Comparison of ENCODE assay signal across 8 mouse cellular contexts in genomic region chr9:44067241-44067959, GRCm38 (mm10). TPM values are rescaled to one million over a fixed set of nuclear protein-coding genes. Genes with fewer than 3 reads are reported as not detected.
DNase-seq lines count a peak whose midpoint lies in the region; ATAC-seq and TF ChIP-seq lines count a peak whose summit lies in the region.

No protein-coding gene starts in this region.

- peaks cover 4% of the 10 kb centered on the region; the same call in 1 of the 2 replicates for H3K4me1 ChIP-seq in kidney, postnatal 0 days (replicated peaks; ENCODE audit: insufficient read depth, low read length)
- peaks cover 8% of the 10 kb centered on the region; the same call in 1 of the 2 replicates for H3K4me1 ChIP-seq in liver, postnatal 0 days (ENCODE audit: insufficient read depth)

- no peaks in the 10 kb centered on the region for H3K36me3 ChIP-seq in kidney, postnatal 0 days (ENCODE audit: insufficient read depth, low read length)
- H3K36me3 ChIP-seq in liver, postnatal 0 days (replicated peaks; ENCODE audit: insufficient read depth, low read length) = no peaks in the 10 kb centered on the region

- peak; percentile 11; the same call in 1 of the 2 replicates for ATAC-seq in kidney, postnatal 0 days (replicated peaks; ENCODE audit: low FRiP score, low read depth)
- peak; percentile 53 for ATAC-seq in granulocyte monocyte progenitor cell, adult 5-6 weeks (replicated peaks; ENCODE audit: poor library complexity, severe bottlenecking)
- ATAC-seq in liver, postnatal 0 days = peak; percentile 59

- 7% methylated on average over 15 of the region's 15 CpGs for WGBS in kidney, postnatal 0 days
- 6% methylated on average over 15 of the region's 15 CpGs for WGBS in liver, postnatal 0 days (ENCODE audit: insufficient replicate concordance)

- no peak for TF ChIP-seq CTCF in kidney, postnatal 0 days (IDR thresholded peaks at IDR 0.05; ENCODE audit: low read depth)
- no peak for TF ChIP-seq CTCF in liver, postnatal 0 days (IDR thresholded peaks at IDR 0.05; ENCODE audit: low read depth)

- H3K9ac ChIP-seq in kidney, postnatal 0 days (ENCODE audit: low read depth, low read length) = peak overlapping the region; percentile 18
- H3K9ac ChIP-seq in liver, postnatal 0 days (replicated peaks) = peak overlapping the region; percentile 58

- H3K4me2 ChIP-seq in kidney, postnatal 0 days (ENCODE audit: low read length) = peak overlapping the region; percentile 57
- H3K4me2 ChIP-seq in liver, postnatal 0 days (ENCODE audit: low read depth, low read length) = peak overlapping the region; percentile 75

- peak; percentile 51 for DNase-seq in kidney, postnatal 0 days (ENCODE audit: low spot score)
- DNase-seq in kidney, postnatal 14 days = no peak
- peak; percentile 43 for DNase-seq in ZHBTc4 (ENCODE audit: low read depth, low spot score)
- peak; percentile 43 for DNase-seq in liver, postnatal 0 days
- DNase-seq in adrenal gland, postnatal 14 days = no peak
- DNase-seq in urinary bladder, postnatal 36 days (ENCODE audit: low spot score in 2 of 2) = no peak
- no peak for DNase-seq in adrenal gland, adult 8-10 months

- H3K4me3 ChIP-seq in kidney, postnatal 0 days (replicated peaks; ENCODE audit: low read depth, low read length) = peak overlapping the region; percentile 39
- peak overlapping the region; percentile 49 for H3K4me3 ChIP-seq in liver, postnatal 0 days (ENCODE audit: low read depth, low read length)

- TF ChIP-seq EP300 in liver, postnatal 0 days (IDR thresholded peaks at IDR 0.05; ENCODE audit: low read depth) = no peak

- H3K27me3 ChIP-seq in kidney, postnatal 0 days (ENCODE audit: insufficient read depth, low read length) = no peaks in the 10 kb centered on the region
- no peaks in the 10 kb centered on the region for H3K27me3 ChIP-seq in liver, postnatal 0 days (ENCODE audit: insufficient read depth, low read length)

- H3K27ac ChIP-seq in kidney, postnatal 0 days = no peak overlapping the region
- no peak overlapping the region for H3K27ac ChIP-seq in liver, postnatal 0 days (ENCODE audit: low read depth)

- H3K9me3 ChIP-seq in kidney, postnatal 0 days (replicated peaks; ENCODE audit: low read length) = no peaks in the 10 kb centered on the region
- H3K9me3 ChIP-seq in liver, postnatal 0 days (ENCODE audit: low read length) = no peaks in the 10 kb centered on the region

RNA-seq across cellular contexts. Expression of gene Usp2, which starts 0.6 kb away (rescaled TPM):
- 62.9 and 72.1 TPM in 2 replicates for polyA plus RNA-seq in kidney, postnatal 0 days (2015; fragmentation: Nextera tagmentation; extraction: Ambion mirVana)
- 3.6 and 12.0 TPM in 2 replicates for total RNA-seq in granulocyte monocyte progenitor cell, adult 5-6 weeks (2014; fragmentation: Nextera tagmentation)
- total RNA-seq in granulocyte monocyte progenitor cell, adult 5-6 weeks (2017) = 1.2 and 3.1 TPM in 2 replicates
- 2.9 and 3.8 TPM in 2 replicates for polyA plus RNA-seq in liver, postnatal 0 days (2015; fragmentation: Nextera tagmentation; extraction: Ambion mirVana)
- total RNA-seq in adrenal gland, postnatal 14 days (2021) = 49.5 and 54.9 TPM in 2 replicates
- 10 to 100 TPM; 39.1 to 77.6 (median 51.7) TPM for total RNA-seq in adrenal gland, adult 8-10 months (2022)

RNA-seq across cellular contexts. Expression of gene Thy1, which starts 24.2 kb away (rescaled TPM):
- polyA plus RNA-seq in kidney, postnatal 0 days (2015; fragmentation: Nextera tagmentation; extraction: Ambion mirVana) = 9.9 and 13.6 TPM in 2 replicates
- total RNA-seq in granulocyte monocyte progenitor cell, adult 5-6 weeks (2014; fragmentation: Nextera tagmentation) = 3.3 TPM in 1 of 2 replicates, not detected in the other
- not detected in 2 replicates for total RNA-seq in granulocyte monocyte progenitor cell, adult 5-6 weeks (2017)
- polyA plus RNA-seq in liver, postnatal 0 days (2015; fragmentation: Nextera tagmentation; extraction: Ambion mirVana) = 0.39 and 0.85 TPM in 2 replicates
- 35.7 and 56.8 TPM in 2 replicates for total RNA-seq in adrenal gland, postnatal 14 days (2021)
- total RNA-seq in adrenal gland, adult 8-10 months (2022) = 10 to 100 TPM; 46.5 to 54.9 (median 48.0) TPM

RNA-seq across cellular contexts. Expression of gene Mfrp, which starts 34.1 kb away (rescaled TPM):
- 0.11 and 0.16 TPM in 2 replicates for polyA plus RNA-seq in kidney, postnatal 0 days (2015; fragmentation: Nextera tagmentation; extraction: Ambion mirVana)
- total RNA-seq in granulocyte monocyte progenitor cell, adult 5-6 weeks (2014; fragmentation: Nextera tagmentation) = not detected in 2 replicates
- 0.15 TPM in 1 of 2 replicates, not detected in the other for total RNA-seq in granulocyte monocyte progenitor cell, adult 5-6 weeks (2017)
- not detected in 2 replicates for polyA plus RNA-seq in liver, postnatal 0 days (2015; fragmentation: Nextera tagmentation; extraction: Ambion mirVana)
- not detected in 2 replicates for total RNA-seq in adrenal gland, postnatal 14 days (2021)
- total RNA-seq in adrenal gland, adult 8-10 months (2022) = under 1 TPM in 2 of 4 experiments, not detected in 2; 0.10 to 0.31 TPM

RNA-seq across cellular contexts. Expression of gene C1qtnf5, which starts 39.6 kb away (rescaled TPM):
- 9.7 and 12.3 TPM in 2 replicates for polyA plus RNA-seq in kidney, postnatal 0 days (2015; fragmentation: Nextera tagmentation; extraction: Ambion mirVana)
- not detected in 2 replicates for total RNA-seq in granulocyte monocyte progenitor cell, adult 5-6 weeks (2014; fragmentation: Nextera tagmentation)
- not detected in 2 replicates for total RNA-seq in granulocyte monocyte progenitor cell, adult 5-6 weeks (2017)
- polyA plus RNA-seq in liver, postnatal 0 days (2015; fragmentation: Nextera tagmentation; extraction: Ambion mirVana) = 1.0 and 1.3 TPM in 2 replicates
- total RNA-seq in adrenal gland, postnatal 14 days (2021) = 11.1 and 14.9 TPM in 2 replicates
- total RNA-seq in adrenal gland, adult 8-10 months (2022) = 10 to 100 TPM; 13.7 to 22.0 (median 18.7) TPM

RNA-seq across cellular contexts. Expression of gene Gm49380, which starts 45.9 kb away (rescaled TPM):
- polyA plus RNA-seq in kidney, postnatal 0 days (2015; fragmentation: Nextera tagmentation; extraction: Ambion mirVana) = not detected in 2 replicates
- total RNA-seq in granulocyte monocyte progenitor cell, adult 5-6 weeks (2014; fragmentation: Nextera tagmentation) = not detected in 2 replicates
- total RNA-seq in granulocyte monocyte progenitor cell, adult 5-6 weeks (2017) = not detected in 2 replicates
- polyA plus RNA-seq in liver, postnatal 0 days (2015; fragmentation: Nextera tagmentation; extraction: Ambion mirVana) = not detected in 2 replicates
- total RNA-seq in adrenal gland, postnatal 14 days (2021) = 0.15 and 0.52 TPM in 2 replicates
- total RNA-seq in adrenal gland, adult 8-10 months (2022) = 1 to 10 TPM in 1 of 4 experiments, under 1 TPM in 3; 0.20 to 1.1 (median 0.93) TPM

Comparison
In these comparisons a context has a peak if more than half of its experiments do, and no peak if none do; other contexts are left out.
1. DNase-seq: peak in kidney, postnatal 0 days (single experiment), ZHBTc4 (single experiment) and liver, postnatal 0 days (single experiment); none in kidney, postnatal 14 days (single experiment), adrenal gland, postnatal 14 days (single experiment), urinary bladder, postnatal 36 days (0 of 2) and adrenal gland, adult 8-10 months (single experiment).
2. Peak in every context shown above with its lines, with median percentiles within 50 percentile points of each other: ATAC-seq.